Mouse (Mus musculus) limb, embryonic 13.5 days (tissue): ENCODE results near the gene Rfx7. TPM values are rescaled to one million over a fixed set of nuclear protein-coding genes. Genes with fewer than 3 reads are reported as not detected.
"Not testable (repeated sequence)": the region's sequence is repeated elsewhere in the genome, so short reads cannot be mapped to it uniquely, and the experiment has no call there.

ENCODE experiments used
- ATAC-seq: fragments of 200-750 bp; cut with Nextera tagmentation; 2 replicates; pipeline ENCODE4 v1.8.0; 2017; ENCODE audit warnings: low read depth, moderate number of reproducible peaks, moderate TSS enrichment; ENCODE audit not compliant: low FRiP score
- H3K27ac ChIP-seq: fragments of 300-500 bp; sonication (generic); 2 replicates; pipeline ENCODE4 v1.5.1; 2015; ENCODE audit warnings: inconsistent platforms, mild to moderate bottlenecking, moderate library complexity
- H3K27me3 ChIP-seq: fragments of 300-500 bp; sonication (generic); 2 replicates; pipeline ENCODE4 v1.6.1; 2015; ENCODE audit warnings: mild to moderate bottlenecking, inconsistent platforms
- H3K36me3 ChIP-seq: fragments of 300-500 bp; sonication (generic); 2 replicates; pipeline ENCODE4 v1.6.1; 2015; ENCODE audit warnings: inconsistent platforms, mild to moderate bottlenecking, moderate library complexity
- H3K4me1 ChIP-seq: fragments of 300-500 bp; sonication (generic); 2 replicates; pipeline ENCODE4 v1.6.1; 2015; ENCODE audit warnings: inconsistent platforms
- H3K4me2 ChIP-seq: fragments of 300-500 bp; sonication (generic); replicated peaks from 2 replicates; pipeline ENCODE4 v1.6.1; 2015; ENCODE audit warnings: inconsistent platforms, mild to moderate bottlenecking, moderate library complexity
- H3K4me3 ChIP-seq: fragments of 300-500 bp; sonication (generic); 2 replicates; pipeline ENCODE4 v1.5.1; 2015; ENCODE audit warnings: moderate library complexity, mild to moderate bottlenecking, inconsistent platforms
- H3K9ac ChIP-seq: fragments of 300-500 bp; sonication (generic); 2 replicates; pipeline ENCODE4 v1.6.1; 2015; ENCODE audit warnings: mild to moderate bottlenecking, inconsistent platforms
- H3K9me3 ChIP-seq: fragments of 300-500 bp; sonication (generic); 2 replicates; pipeline ENCODE4 v1.6.1; 2016; ENCODE audit warnings: inconsistent platforms
- WGBS: fragments of 180-500 bp; shearing (Covaris S2); methylation state at CpG from one replicate; pipeline ENCODE4 v1.1.7; 2015; 5-methylcytosine and 5-hydroxymethylcytosine counted together
- polyA plus RNA-seq: library from polyadenylated mRNA; unstranded; fragments of >200 nt; fragmentation: Nextera tagmentation; extraction: Ambion mirVana; gene quantifications from 2 replicates; pipeline ENCODE4 v1.2.1, GENCODE M21; 2015

Rfx7 gene
- polyA plus RNA-seq, 1 experiment from 2014 or later, result 10.9 TPM

- peaks cover 31% of the 10 kb centered on the region for H3K36me3 ChIP-seq
- H3K4me3 ChIP-seq, result peak within 1 kb of the TSS; percentile 80
- peak within 1 kb of the TSS; percentile 99 for H3K27ac ChIP-seq
- H3K4me1 ChIP-seq, result peaks cover 43% of the 10 kb centered on the region
- no peaks in the 10 kb centered on the region for H3K9me3 ChIP-seq
- WGBS, result under 1% methylated on average over 72 of the region's 83 CpGs
- no peaks in the 10 kb centered on the region for H3K27me3 ChIP-seq
- ATAC-seq, result peak; percentile 91
- H3K9ac ChIP-seq, result peak within 1 kb of the TSS; percentile 100
- peak within 1 kb of the TSS; percentile 97 for H3K4me2 ChIP-seq
Measured at GRCm38 (mm10) chr9:72661895-72662661, 130.0 kb downstream of the Rfx7 start, which contains the start of gene Nedd4. Gene Nedd4, plus strand, starts transcription at chr9:72662346.

DNA sequence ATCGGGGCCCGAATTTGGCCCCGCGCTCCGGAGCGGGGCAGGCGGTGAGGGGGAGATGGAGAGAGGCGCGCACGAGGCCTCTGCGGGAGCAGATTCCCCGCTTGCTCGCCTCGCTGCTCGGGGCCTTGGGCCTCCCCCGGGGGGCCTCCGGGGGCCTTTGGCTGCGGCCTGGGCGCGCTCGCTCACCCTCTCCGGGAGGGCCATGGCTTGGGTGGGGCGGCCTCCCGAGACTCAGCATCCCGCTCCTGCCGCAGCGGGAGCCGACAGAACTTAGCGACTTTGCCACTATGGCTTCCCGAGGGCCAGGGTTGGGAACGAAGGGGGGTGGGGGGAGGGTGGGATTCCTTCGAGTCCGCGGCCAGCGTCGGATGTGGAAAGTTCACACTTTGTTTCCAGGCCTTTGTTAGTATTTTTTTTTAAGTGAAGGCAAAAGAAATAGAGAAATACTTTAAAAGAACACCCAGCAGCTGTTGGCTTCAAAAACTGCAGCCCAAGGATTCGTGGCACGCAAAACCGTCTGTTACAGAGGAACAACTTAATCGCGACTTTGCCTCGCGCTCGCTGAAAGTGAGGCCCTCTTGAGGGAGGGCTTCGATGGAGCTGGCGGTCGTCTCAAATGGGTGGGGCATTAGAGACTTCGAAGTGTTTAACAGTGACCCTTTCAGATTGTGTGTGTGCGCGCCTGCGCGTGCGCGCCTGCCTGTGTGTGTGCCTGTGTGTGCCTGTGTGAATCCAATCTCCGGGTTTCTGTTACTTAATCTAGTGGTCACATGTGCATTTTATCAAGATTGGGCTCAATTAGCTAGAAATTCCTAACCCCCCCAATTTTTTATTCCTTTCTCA, 130.9 kb downstream of the Rfx7 start:
- Histone ChIP-seq H3K27ac (peak overlapping the region; percentile 99), H3K9ac (peak overlapping the region; percentile 100), H3K4me2 (peak overlapping the region; percentile 97), H3K4me1 (peaks cover 48% of the 10 kb centered on the region), H3K27me3 (no peaks in the 10 kb centered on the region), H3K36me3 (peaks cover 37% of the 10 kb centered on the region), H3K9me3 (no peaks in the 10 kb centered on the region), H3K4me3 (peak overlapping the region; percentile 80)
- ATAC-seq, result peak; percentile 55
- under 1% methylated on average over 49 of the region's 55 CpGs for WGBS

GRCm38 (mm10) chr9:72663534-72663918, 131.5 kb downstream of the Rfx7 start:
- H3K27me3 ChIP-seq, result no peaks in the 10 kb centered on the region
- peak overlapping the region; percentile 100 for H3K9ac ChIP-seq
- ATAC-seq, result no peak
- peaks cover 48% of the 10 kb centered on the region for H3K4me1 ChIP-seq
- no peaks in the 10 kb centered on the region for H3K9me3 ChIP-seq
- peak overlapping the region; percentile 97 for H3K4me2 ChIP-seq
- H3K4me3 ChIP-seq, result peak overlapping the region; percentile 80
- WGBS, result 7% methylated on average over 10 of the region's 10 CpGs
- peaks cover 37% of the 10 kb centered on the region for H3K36me3 ChIP-seq
- H3K27ac ChIP-seq, result peak overlapping the region; percentile 99

DNA sequence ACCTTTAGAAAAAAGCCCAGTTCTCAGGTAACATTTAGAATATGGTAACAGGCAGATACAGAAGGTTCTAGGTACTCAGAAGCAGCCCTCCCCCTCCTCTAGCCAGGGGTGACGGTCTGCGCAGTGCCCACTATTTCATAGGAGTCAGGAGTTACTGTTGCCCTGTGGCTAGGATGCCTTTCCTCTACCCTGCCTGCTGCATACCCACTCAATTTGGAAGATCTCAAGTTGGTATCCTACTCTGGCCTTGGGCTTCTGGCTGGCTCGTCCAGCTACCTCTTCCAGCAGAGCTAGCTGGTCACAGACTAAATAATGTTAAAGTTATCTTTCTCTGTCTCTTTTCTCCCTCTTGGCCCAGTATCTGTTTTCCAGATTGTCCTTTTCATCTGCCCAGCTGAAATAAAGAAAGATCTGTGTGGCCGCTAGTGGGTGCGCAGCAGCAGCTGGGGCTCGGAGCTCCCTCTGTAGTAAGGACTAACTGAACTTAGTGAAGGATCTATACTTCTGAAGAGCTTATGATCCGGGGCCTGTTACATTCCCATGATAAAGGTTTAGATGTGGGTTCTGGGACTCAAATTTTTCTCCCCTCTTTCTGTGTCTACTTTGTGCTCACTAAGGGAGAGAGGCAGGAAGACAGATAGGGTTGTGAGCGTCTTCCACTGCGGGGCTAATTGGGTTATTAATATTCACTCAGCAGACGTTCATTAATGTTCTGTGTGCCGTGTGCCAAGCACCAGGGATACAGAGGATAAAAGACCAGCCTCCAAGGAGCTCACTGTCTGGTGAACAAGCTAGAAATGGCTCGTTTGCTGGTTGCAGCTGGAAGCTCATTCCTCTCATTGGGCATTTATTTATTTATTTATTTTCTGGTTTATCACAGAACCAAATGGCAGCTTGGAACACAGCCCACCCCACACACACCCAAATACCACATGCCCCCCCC, 132.6 kb downstream of the Rfx7 start:
- 40% methylated on average over 12 of the region's 12 CpGs for WGBS
- Histone ChIP-seq H3K9ac (peak overlapping the region; percentile 100), H3K4me1 (peaks cover 49% of the 10 kb centered on the region), H3K4me3 (peak overlapping the region; percentile 80), H3K27ac (peak overlapping the region; percentile 99), H3K4me2 (peak overlapping the region; percentile 97), H3K27me3 (no peaks in the 10 kb centered on the region), H3K9me3 (no peaks in the 10 kb centered on the region), H3K36me3 (peaks cover 47% of the 10 kb centered on the region)
- no peak for ATAC-seq

- H3K4me3 ChIP-seq, result peak overlapping the region; percentile 80
- ATAC-seq, result no peak
- WGBS, result 49% methylated on average over 7 of the region's 7 CpGs
- no peak overlapping the region for H3K27ac ChIP-seq
- peak overlapping the region; percentile 100 for H3K9ac ChIP-seq
- H3K4me1 ChIP-seq, result peaks cover 55% of the 10 kb centered on the region
- H3K27me3 ChIP-seq, result no peaks in the 10 kb centered on the region
- peak overlapping the region; percentile 97 for H3K4me2 ChIP-seq
- no peaks in the 10 kb centered on the region for H3K9me3 ChIP-seq
- H3K36me3 ChIP-seq, result peaks cover 55% of the 10 kb centered on the region
Measured at GRCm38 (mm10) chr9:72665517-72665916, 133.5 kb downstream of the Rfx7 start.

- H3K4me2 ChIP-seq, result peak overlapping the region; percentile 97
- H3K9ac ChIP-seq, result peak overlapping the region; percentile 31; the same call in 1 of the 2 replicates
- peaks cover 53% of the 10 kb centered on the region for H3K4me1 ChIP-seq
- not testable (repeated sequence) for H3K9me3 ChIP-seq, H3K27ac ChIP-seq, H3K27me3 ChIP-seq, H3K4me3 ChIP-seq, ATAC-seq
- H3K36me3 ChIP-seq, result peaks cover 60% of the 10 kb centered on the region
- WGBS, result 71% methylated on average over 8 of the region's 8 CpGs
Measured at GRCm38 (mm10) chr9:72666352-72667021, 134.4 kb downstream of the Rfx7 start.

- no peak for ATAC-seq
- WGBS, result 71% methylated on average over 3 of the region's 3 CpGs
- Histone ChIP-seq H3K4me1 (peaks cover 57% of the 10 kb centered on the region), H3K4me3 (no peak overlapping the region), H3K27ac (no peak overlapping the region), H3K4me2 (peak overlapping the region; percentile 0), H3K27me3 (no peaks in the 10 kb centered on the region), H3K36me3 (peaks cover 65% of the 10 kb centered on the region), H3K9ac (no peak overlapping the region), H3K9me3 (no peaks in the 10 kb centered on the region)
Measured at GRCm38 (mm10) chr9:72667126-72667525, 135.1 kb downstream of the Rfx7 start.

DNA sequence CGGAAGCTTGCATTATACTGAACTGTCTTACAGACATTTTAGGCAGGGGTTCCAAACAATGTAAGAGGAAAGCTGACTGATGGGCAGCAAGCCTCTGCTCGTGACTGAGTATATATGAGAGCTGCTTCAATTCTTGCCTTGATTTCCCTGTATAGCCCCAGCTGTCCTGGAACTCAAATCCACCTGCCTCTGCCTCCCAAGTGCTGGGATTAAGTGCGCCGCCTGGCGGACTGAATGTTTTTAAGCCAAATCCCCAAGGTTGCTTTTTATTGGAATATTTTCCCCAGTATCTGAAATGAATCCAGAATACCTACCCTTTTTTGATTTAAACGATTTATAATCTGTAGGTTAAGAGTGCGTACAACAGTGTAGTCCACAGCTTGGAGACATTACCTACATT, 137.3 kb downstream of the Rfx7 start:
- Histone ChIP-seq H3K4me2 (peak overlapping the region; percentile 3; the same call in 1 of the 2 replicates), H3K4me1 (peaks cover 51% of the 10 kb centered on the region), H3K9me3 (no peaks in the 10 kb centered on the region), H3K36me3 (peaks cover 76% of the 10 kb centered on the region), H3K27me3 (no peaks in the 10 kb centered on the region), H3K9ac (no peak overlapping the region), H3K4me3 (no peak overlapping the region), H3K27ac (no peak overlapping the region)
- no peak for ATAC-seq
- 67% methylated on average over 7 of the region's 7 CpGs for WGBS

GRCm38 (mm10) chr9:72672361-72672760, 140.3 kb downstream of the Rfx7 start:
- Histone ChIP-seq H3K9me3 (no peaks in the 10 kb centered on the region), H3K4me3 (no peak overlapping the region), H3K9ac (no peak overlapping the region), H3K4me2 (no peak overlapping the region), H3K4me1 (peaks cover 24% of the 10 kb centered on the region), H3K36me3 (peaks cover 74% of the 10 kb centered on the region), H3K27me3 (no peaks in the 10 kb centered on the region), H3K27ac (no peak overlapping the region)
- no peak for ATAC-seq
- WGBS, result 37% methylated on average over 2 of the region's 2 CpGs
